Mouse (Mus musculus): Measurements from ENCODE around the gene Clic1. TPM values are rescaled to one million over a fixed set of nuclear protein-coding genes. Genes with fewer than 3 reads are reported as not detected.

Gene Clic1
- total and polyA plus RNA-seq, 3 experiments: 114 to 198 (median 160) TPM

GRCm38 (mm10) chr17:35104079-35104478, 54.3 kb downstream of the Clic1 start:
- TF ChIP-seq CTCF (conservative IDR thresholded peaks at IDR 0.05 in 1 of 2, IDR thresholded peaks at IDR 0.05 in 1 of 2; ENCODE audit: low read depth in 2 of 2, low read length in 2 of 2) (no peak), ZKSCAN1 (IDR thresholded peaks at IDR 0.05; ENCODE audit: borderline replicate concordance, low read depth, low read length) (no peak), USF1 (IDR thresholded peaks at IDR 0.05; ENCODE audit: low read depth, low read length) (no peak)
- Histone ChIP-seq H3K9me3 (replicated peaks; ENCODE audit: low read length) (no peaks in the 10 kb centered on the region), H3K4me1 (ENCODE audit: control insufficient read depth in 1 of 2, insufficient read depth in 2 of 2) (peaks cover 0 to 4% of the 10 kb centered on the region in 2 experiments; a peak in 1 of 4 replicates), H3K4me2 (ENCODE audit: insufficient read depth, low read depth, poor library complexity, severe bottlenecking) (no peak overlapping the region), H3K27me3 (replicated peaks) (no peaks in the 10 kb centered on the region), H3K27ac (ENCODE audit: insufficient read depth, low read depth) (no peak overlapping the region), H3K36me3 (replicated peaks in 1 of 2; ENCODE audit: control insufficient read depth in 1 of 2, insufficient read depth in 1 of 2, low read length in 1 of 2) (peaks cover 40 to 59% of the 10 kb centered on the region in 2 experiments), H3K4me3 (replicated peaks in 1 of 3; ENCODE audit: low read depth in 2 of 3, low read length in 2 of 3, poor library complexity in 1 of 3) (no peak overlapping the region), H3K9ac (ENCODE audit: insufficient read depth, low read depth) (no peak overlapping the region), H3K79me2 (replicated peaks; ENCODE audit: control insufficient read depth, extremely low read depth, insufficient read depth, poor library complexity, severe bottlenecking) (no peaks in the 10 kb centered on the region)
- in situ Hi-C loops (cut with MboI; ENCODE audit: low pct_ligation_motif_present, low pct_unique_long_range_greater_than_20kb, low sequenced_read_pairs) (no loop called here), dilution Hi-C loops (cut with MboI; ENCODE audit: extremely low pct_ligation_motif_present, extremely low pct_unique_long_range_greater_than_20kb, low sequenced_read_pairs) (no loop called here)
- no peak for DNase-seq (ENCODE audit: extremely low read depth)

GRCm38 (mm10) chr17:35104754-35105153, 55.0 kb downstream of the Clic1 start:
- H3K4me2 ChIP-seq (ENCODE audit: insufficient read depth, low read depth, poor library complexity, severe bottlenecking): no peak overlapping the region
- no peaks in the 10 kb centered on the region for H3K9me3 ChIP-seq (replicated peaks; ENCODE audit: low read length)
- H3K4me3 ChIP-seq (replicated peaks in 1 of 3; ENCODE audit: low read depth in 2 of 3, low read length in 2 of 3, poor library complexity in 1 of 3): no peak overlapping the region
- no peak for DNase-seq (ENCODE audit: extremely low read depth)
- peaks cover 0 to 4% of the 10 kb centered on the region in 2 experiments; a peak in 1 of 4 replicates for H3K4me1 ChIP-seq (ENCODE audit: control insufficient read depth in 1 of 2, insufficient read depth in 2 of 2)
- no peak overlapping the region for H3K9ac ChIP-seq (ENCODE audit: insufficient read depth, low read depth)
- peaks cover 35 to 52% of the 10 kb centered on the region in 2 experiments for H3K36me3 ChIP-seq (replicated peaks in 1 of 2; ENCODE audit: control insufficient read depth in 1 of 2, insufficient read depth in 1 of 2, low read length in 1 of 2)
- dilution Hi-C loops (cut with MboI; ENCODE audit: extremely low pct_ligation_motif_present, extremely low pct_unique_long_range_greater_than_20kb, low sequenced_read_pairs) (no loop called here), in situ Hi-C loops (cut with MboI; ENCODE audit: low pct_ligation_motif_present, low pct_unique_long_range_greater_than_20kb, low sequenced_read_pairs) (no loop called here)
- H3K27ac ChIP-seq (ENCODE audit: insufficient read depth, low read depth): no peak overlapping the region
- no peaks in the 10 kb centered on the region for H3K27me3 ChIP-seq (replicated peaks)
- TF ChIP-seq MYC (IDR thresholded peaks at IDR 0.05; ENCODE audit: low read depth, low read length): no peak
- TF ChIP-seq ETS1 (conservative IDR thresholded peaks at IDR 0.05; ENCODE audit: low read depth, low read length): no peak
- TF ChIP-seq JUN (IDR thresholded peaks at IDR 0.05; ENCODE audit: insufficient read depth, low read depth, low read length): no peak
- TF ChIP-seq RCOR1 (conservative IDR thresholded peaks at IDR 0.05; ENCODE audit: low read depth, low read length): no peak
- TF ChIP-seq NRF1 (IDR thresholded peaks at IDR 0.05; ENCODE audit: low read depth, low read length): no peak
- no peak for TF ChIP-seq PAX5 (IDR thresholded peaks at IDR 0.05; ENCODE audit: low read length)
- no peak for TF ChIP-seq CHD2 (IDR thresholded peaks at IDR 0.05; ENCODE audit: low read length)
- no peak for TF ChIP-seq ZNF384 (IDR thresholded peaks at IDR 0.05; ENCODE audit: low read depth, low read length)
- no peak for TF ChIP-seq GABPA (IDR thresholded peaks at IDR 0.05; ENCODE audit: insufficient replicate concordance, low read depth, low read length)
- no peak for TF ChIP-seq KAT2A (IDR thresholded peaks at IDR 0.05; ENCODE audit: insufficient replicate concordance, low read length)
- no peak for TF ChIP-seq TCF12 (IDR thresholded peaks at IDR 0.05; ENCODE audit: low read depth, low read length)
- no peak for TF ChIP-seq POLR2A (IDR thresholded peaks at IDR 0.05; ENCODE audit: low read depth, low read length)
- no peaks in the 10 kb centered on the region for H3K79me2 ChIP-seq (replicated peaks; ENCODE audit: control insufficient read depth, extremely low read depth, insufficient read depth, poor library complexity, severe bottlenecking)
